Mouse (Mus musculus): ENCODE data around the gene D230025D16Rik.
A peak's percentile ranks its signal among the peaks of the same experiment; 100 is the strongest.

D230025D16Rik gene

DNA sequence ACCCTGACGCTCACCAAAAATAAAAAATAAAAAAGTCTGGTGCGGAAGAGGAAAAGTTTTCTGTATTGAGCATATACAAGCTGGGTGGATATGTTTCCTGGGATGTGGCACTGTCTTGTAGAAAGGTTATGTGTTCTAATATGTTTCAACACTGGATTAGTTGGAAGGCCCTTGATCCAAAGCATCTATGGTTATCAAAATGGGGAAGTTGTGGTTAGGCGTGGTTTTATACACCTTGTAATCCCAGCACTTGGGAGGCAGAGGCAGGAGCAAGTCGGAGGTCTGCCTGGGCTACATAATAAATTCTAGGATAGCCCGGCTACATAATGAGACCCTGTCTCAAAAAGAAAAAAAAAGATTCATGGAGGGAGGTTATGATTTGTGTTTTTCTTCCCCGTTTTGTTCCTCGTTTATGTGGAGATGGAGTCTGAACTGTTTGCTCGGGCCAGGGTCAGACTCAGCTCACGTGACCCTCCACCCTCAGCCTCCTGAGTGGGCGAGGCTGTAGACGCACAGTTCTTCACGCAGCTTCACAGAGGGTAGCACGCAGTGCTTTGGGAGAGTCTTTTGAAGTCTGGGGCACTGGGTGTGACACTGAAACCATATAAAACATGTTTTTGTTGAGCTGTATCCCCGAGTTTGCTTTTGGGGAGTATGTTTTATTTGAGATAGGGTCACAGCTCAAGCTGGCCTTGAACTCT is 12.6 kb downstream of the D230025D16Rik start:
- no peak for DNase-seq (ENCODE audit: low read depth, low spot score)

GRCm38 (mm10) chr8:105241016-105241415 is 16.1 kb downstream of the D230025D16Rik start:
- DNase-seq (ENCODE audit: low read depth, low spot score): no peak

- DNase-seq (ENCODE audit: low read depth, low spot score): no peak
Measured at GRCm38 (mm10) chr8:105251954-105252353, 27.0 kb downstream of the D230025D16Rik start.

DNA sequence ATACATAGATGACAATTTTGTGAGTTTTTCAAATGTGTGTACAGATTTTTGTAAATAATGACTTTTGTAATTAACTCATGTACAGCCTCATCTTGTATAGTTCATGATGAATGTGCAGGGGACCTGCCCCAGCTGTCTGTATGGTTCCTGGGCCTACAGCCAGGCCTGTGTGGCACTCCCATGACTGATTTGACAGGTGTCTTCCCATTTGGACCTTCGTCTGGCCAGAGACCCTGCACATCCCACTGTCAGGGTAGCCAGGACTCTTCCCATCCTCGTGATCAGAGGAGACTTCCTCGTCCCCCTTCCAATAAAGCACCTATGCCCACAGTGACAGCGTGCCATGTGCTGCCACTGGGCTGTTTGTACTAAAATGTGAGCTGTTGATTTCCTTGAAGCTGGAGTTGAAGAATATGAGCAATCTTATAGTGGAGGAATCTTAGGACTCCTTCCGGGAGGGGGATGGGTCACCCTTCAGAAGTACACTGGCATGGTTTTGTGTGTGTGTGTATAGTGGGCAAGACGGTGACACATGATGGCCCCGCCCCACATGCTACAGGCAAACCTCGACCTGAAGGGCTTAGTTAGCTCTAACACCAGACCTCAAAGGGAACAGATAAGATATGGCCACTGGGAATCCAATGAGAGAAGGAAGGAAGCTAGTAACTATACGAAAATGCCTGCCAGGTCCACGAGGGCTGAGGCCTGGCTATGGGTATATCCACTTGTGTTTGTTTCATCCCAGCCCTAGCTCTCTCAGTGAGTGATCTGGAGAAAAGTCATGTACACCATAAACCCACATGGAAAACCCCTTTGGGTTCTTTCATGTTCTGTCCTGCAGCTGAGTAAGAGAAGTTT is 28.0 kb downstream of the D230025D16Rik start:
- no peak for DNase-seq (ENCODE audit: low read depth, low spot score)

DNA sequence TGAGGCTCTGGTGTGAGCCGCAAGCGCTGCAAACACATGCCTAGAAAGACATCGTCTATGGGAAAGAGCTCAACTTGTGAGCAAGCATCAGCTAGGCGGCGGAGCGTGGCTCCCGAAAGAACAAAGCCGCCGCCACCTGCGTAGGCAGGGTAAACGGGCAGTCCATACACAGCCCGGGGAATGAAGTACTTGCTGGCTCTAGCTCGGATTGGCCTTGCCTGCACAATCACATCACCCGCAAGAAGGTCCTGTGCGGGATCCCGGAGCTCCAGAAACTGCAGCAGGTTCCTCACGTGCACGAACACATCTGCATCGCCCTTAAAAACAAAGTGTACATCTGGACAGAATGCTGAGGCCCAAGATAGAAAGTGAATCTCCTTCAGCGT is 28.8 kb downstream of the D230025D16Rik start:
- no peak for DNase-seq (ENCODE audit: low read depth, low spot score)

GRCm38 (mm10) chr8:105254152-105254965 is 29.4 kb downstream of the D230025D16Rik start:
- peak; percentile 95 for DNase-seq (ENCODE audit: low read depth, low spot score)

DNA sequence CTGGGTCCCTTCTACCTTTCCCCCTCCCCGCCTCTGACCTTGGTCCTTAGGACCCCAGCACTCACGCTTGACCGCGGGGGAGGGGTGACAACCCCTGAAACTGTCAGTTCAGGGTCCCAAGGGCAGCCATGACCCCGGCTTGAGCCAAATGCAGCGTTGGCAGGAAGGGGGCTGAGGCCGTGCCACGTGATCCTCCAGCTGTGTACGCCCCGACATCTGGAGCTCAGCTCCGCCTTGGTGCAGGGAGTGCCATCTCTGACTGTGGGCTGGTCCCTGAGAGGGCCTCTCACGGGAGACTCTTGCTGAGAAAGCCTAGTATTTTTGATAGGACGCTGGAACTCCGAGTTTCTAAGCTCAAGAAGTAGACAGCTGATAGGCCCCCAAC is 30.0 kb downstream of the D230025D16Rik start, which contains the start of gene B3gnt9:
B3gnt9 (minus strand) TSS at position 188 of the 385 bp plus-strand sequence.
- peak; percentile 81 for DNase-seq (ENCODE audit: low read depth, low spot score)

GRCm38 (mm10) chr8:105257318-105258114 is 32.6 kb downstream of the D230025D16Rik start:
- no peak for DNase-seq (ENCODE audit: low read depth, low spot score)

GRCm38 (mm10) chr8:105258911-105259720 is 34.2 kb downstream of the D230025D16Rik start:
- DNase-seq (ENCODE audit: low read depth, low spot score): no peak

DNA sequence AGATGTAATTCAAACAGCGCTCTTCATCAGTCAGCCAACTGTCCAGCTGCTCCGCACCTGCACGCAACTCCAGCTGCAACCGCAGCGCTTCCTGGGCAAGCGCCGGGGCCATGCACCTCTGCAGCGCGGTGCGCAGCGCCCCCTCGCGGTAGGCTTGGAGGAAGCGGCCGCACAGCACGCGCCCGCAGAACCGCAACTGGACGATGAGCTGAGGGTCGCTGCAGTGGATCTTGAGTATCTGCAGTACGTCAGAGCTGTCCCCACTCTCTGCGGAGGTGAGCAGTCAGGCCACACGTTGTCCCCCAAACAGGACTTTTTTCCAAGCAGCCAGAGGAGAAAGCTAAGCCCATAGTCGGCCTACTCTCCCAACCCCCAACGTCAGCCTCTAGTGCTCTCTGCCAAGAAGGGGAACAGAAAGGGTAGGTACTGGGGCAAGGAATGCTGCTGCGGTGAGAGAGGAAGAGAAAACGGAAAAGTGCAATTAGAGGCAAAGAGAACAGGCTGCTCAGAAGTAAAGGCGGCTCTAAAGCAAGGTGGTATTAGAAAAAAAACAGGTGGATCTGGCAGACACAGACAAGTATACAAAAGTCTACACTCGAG is 34.9 kb downstream of the D230025D16Rik start:
- peak; percentile 92 for DNase-seq (ENCODE audit: low read depth, low spot score)

DNA sequence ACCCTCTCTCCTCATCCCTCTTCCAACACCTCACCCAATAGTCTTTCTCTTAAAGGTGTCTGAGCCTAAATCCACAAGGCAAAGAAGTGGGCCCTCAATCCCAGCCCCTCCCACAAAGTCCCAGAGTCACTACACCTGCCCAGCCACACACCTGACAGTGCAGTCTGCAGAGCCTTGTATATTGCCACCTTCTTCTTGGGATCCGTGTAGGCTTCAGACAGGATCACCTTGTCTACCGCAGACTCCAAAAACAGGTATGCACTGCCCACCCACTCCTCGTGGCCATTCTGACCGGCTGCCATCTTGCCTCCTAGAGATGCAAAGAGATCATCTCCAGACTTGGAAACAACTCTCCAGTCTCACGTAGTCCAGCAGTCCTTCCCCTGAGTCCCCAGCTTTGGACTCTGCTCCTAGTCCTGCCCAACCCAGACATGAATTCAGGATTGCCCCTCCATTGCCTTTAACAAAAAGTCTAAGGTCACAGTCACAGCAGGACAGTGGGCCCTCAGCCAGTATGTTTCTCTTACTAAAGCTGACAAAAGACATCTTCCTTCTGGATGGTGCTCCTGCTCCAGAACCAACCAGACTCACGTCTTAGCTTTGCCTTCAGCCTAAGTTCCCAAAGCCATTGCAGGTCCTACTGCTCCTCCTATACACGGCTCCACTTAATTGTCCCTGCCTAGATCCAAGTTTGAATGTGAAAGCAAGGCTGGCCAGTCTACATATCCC is 35.6 kb downstream of the D230025D16Rik start:
- no peak for DNase-seq (ENCODE audit: low read depth, low spot score)

- no peak for DNase-seq (ENCODE audit: low read depth, low spot score)
Measured at GRCm38 (mm10) chr8:105261326-105261980, 36.5 kb downstream of the D230025D16Rik start.

- peak; percentile 53 for DNase-seq (ENCODE audit: low read depth, low spot score)
Measured at GRCm38 (mm10) chr8:105263244-105263912, 38.4 kb downstream of the D230025D16Rik start.

GRCm38 (mm10) chr8:105264024-105264982 is 39.4 kb downstream of the D230025D16Rik start, which contains the start of the genes Tradd and Fbxl8:
Gene Tradd (minus strand): TSS chr8:105264609.
Gene Fbxl8 (plus strand): TSS chr8:105264648.
- peak; percentile 90 for DNase-seq (ENCODE audit: low read depth, low spot score)

DNA sequence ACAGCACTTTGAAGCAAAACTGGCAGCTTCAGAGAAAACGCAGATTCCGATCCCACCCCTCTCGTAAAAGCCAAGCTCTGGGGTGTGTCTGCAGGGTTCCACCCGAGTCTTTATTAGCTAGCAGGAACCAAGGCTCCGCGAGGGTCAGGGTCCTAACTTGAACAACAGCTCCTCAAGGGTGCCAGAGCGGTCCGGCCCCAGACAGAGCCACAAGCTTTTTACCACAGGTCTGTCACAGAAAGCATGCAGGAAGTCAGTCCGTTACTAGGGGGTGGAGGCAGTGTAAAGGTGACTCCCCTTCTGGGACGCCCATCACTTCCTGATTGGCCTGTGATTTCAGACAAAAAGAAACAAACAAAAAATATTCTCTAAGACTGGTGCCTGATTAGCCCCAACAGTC is 40.2 kb downstream of the D230025D16Rik start:
- DNase-seq (ENCODE audit: low read depth, low spot score): peak; percentile 87

DNA sequence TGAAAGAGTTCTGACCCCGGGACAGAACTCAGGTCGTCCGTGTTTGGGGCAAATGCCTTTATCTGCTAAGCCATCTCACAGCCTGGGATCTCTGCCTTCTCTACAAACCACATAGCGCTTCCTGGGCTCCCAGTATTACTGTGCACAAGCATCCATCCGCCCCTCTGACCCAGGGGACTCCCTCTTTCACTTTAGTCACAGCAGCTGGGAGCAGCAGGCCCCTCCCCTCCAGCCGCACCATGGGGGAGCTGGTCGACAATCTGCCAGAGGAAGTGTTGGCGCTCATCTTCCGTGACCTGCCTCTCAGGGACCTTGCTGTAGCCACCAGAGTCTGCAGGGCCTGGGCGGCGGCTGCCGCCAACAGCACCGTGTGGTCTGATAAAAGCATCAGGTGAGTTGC is 41.8 kb downstream of the D230025D16Rik start:
- DNase-seq (ENCODE audit: low read depth, low spot score): peak; percentile 49

Data from A20 (cell line).